23 mouse cellular contexts compared by ENCODE assay signal in the genomic region with DNA sequence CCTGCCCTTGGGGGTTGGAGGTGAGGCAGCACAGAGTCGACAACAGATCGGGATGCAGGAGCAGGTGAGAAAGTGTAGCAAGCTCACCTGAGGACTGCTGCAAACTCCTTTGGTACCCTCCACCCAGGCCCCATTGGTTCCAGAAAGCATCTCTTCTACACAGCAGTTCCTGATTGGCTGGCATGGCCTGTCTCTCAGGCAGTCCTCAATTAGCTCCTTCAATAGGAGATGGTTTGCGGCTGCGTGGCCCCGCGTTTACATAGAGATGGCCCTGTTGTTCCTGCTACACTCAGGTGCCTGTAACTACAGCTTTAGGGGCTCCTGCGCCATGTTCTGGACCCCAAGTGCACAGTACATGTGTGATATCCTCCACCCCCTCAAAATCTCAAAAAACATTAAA. TPM values are rescaled to one million over a fixed set of nuclear protein-coding genes. Genes with fewer than 3 reads are reported as not detected.
"Had no signal": no experiment of that assay in that cellular context is flagged by ENCODE, and none has a peak within 500 bp of the region (broad histone marks: within the 10 kb centered on the region; RNA-seq: fewer than 3 reads in every experiment).

No protein-coding gene starts in this region.

- H3K4me3 ChIP-seq: left cerebral cortex, adult 2 months; liver, embryonic 13.5 days; neural tube, embryonic 13.5 days; stomach, embryonic 15.5 days had no signal

- H3K36me3 ChIP-seq: liver, embryonic 13.5 days; neural tube, embryonic 13.5 days; stomach, embryonic 15.5 days had no signal

- H3K9ac ChIP-seq: liver, embryonic 13.5 days; neural tube, embryonic 13.5 days; stomach, embryonic 15.5 days had no signal

- H3K9me3 ChIP-seq: liver, embryonic 13.5 days; neural tube, embryonic 13.5 days; stomach, embryonic 15.5 days had no signal

- H3K27me3 ChIP-seq: liver, embryonic 13.5 days; neural tube, embryonic 13.5 days; stomach, embryonic 15.5 days had no signal

- H3K27ac ChIP-seq: left cerebral cortex, adult 2 months; liver, embryonic 13.5 days; neural tube, embryonic 13.5 days; stomach, embryonic 15.5 days had no signal

- DNase-seq: kidney, adult 18-20 months; kidney, adult 9 months; kidney, postnatal 14 days; layer of hippocampus, postnatal 36 days; liver, embryonic 13.5 days; lung, adult 2 months; lung, postnatal 14 days; lung, postnatal 4 days; midbrain, embryonic 14.5 days; right cerebral cortex, postnatal 25 days; spleen, adult 18-20 months; thymus, postnatal 25 days had no signal

- H3K4me2 ChIP-seq: liver, embryonic 13.5 days; midbrain, embryonic 11.5 days; neural tube, embryonic 13.5 days; stomach, embryonic 15.5 days had no signal

RNA-seq across cellular contexts. Expression of gene Gm11077, which starts 48.4 kb away (rescaled TPM):
- polyA plus RNA-seq: kidney, embryonic 16.5 days; limb, embryonic 11.5 days; limb, embryonic 14.5 days; liver, adult 2 months; liver, embryonic 13.5 days; liver, embryonic 16.5 days; lung, adult 2 months; lung, embryonic 16.5 days; midbrain, embryonic 11.5 days; midbrain, embryonic 14.5 days; neural tube, embryonic 13.5 days; stomach, embryonic 15.5 days; thymus, postnatal 0 days had no signal
